Mouse (Mus musculus) MEL (cell line): ENCODE results near the gene Letmd1. TPM values are rescaled to one million over a fixed set of nuclear protein-coding genes. Genes with fewer than 3 reads are reported as not detected.

Experiments
- DNase-seq: peaks from one replicate; pipeline ENCODE4 v3.0.0; 2011; ENCODE audit warnings: low read depth, low spot score
- H3K27ac ChIP-seq: 2 replicates; pipeline ENCODE4 v1.5.1; 2012; ENCODE audit warnings: low read depth, mild to moderate bottlenecking, control low read depth, low read length, moderate library complexity; ENCODE audit not compliant: control insufficient read depth
- H3K27me3 ChIP-seq, 2 experiments: fragments of 150-350 bp in 1 of 2; sonication (generic) in 1 of 2; 2 replicates each; pipeline ENCODE4 v1.6.1; 2012; ENCODE audit warnings: low read length in 2 of 2, mild to moderate bottlenecking in 2 of 2, improper control_type of control experiment in 1 of 2, moderate library complexity in 1 of 2; ENCODE audit not compliant: insufficient read depth in 2 of 2, control insufficient read depth in 1 of 2
- H3K36me3 ChIP-seq, 2 experiments: 2 replicates each; pipeline ENCODE4 v1.6.1; 2012 to 2014; ENCODE audit warnings: low read length in 2 of 2, improper control_type of control experiment in 1 of 2, inconsistent platforms in 1 of 2, mild to moderate bottlenecking in 1 of 2; ENCODE audit not compliant: insufficient read depth in 2 of 2, control insufficient read depth in 1 of 2
- H3K4me1 ChIP-seq, 2 experiments: fragments of 150-350 bp in 1 of 2; sonication (generic) in 1 of 2; 2 replicates each; pipeline ENCODE4 v1.6.1; 2012; ENCODE audit warnings: low read length in 2 of 2, improper control_type of control experiment in 1 of 2, mild to moderate bottlenecking in 1 of 2; ENCODE audit not compliant: insufficient read depth in 2 of 2, control insufficient read depth in 1 of 2
- H3K4me3 ChIP-seq, 2 experiments: fragments of 150-350 bp in 1 of 2; sonication (generic) in 1 of 2; 2 replicates each; pipeline ENCODE4 v1.5.1; 2012; ENCODE audit warnings: low read depth in 2 of 2, low read length in 2 of 2, mild to moderate bottlenecking in 2 of 2, moderate library complexity in 2 of 2, control low read depth in 1 of 2, improper control_type of control experiment in 1 of 2; ENCODE audit not compliant: control insufficient read depth in 1 of 2, insufficient read depth in 1 of 2
- H3K79me2 ChIP-seq: 2 replicates; pipeline ENCODE4 v1.6.1; 2012; ENCODE audit warnings: mild to moderate bottlenecking, low read length, moderate library complexity; ENCODE audit not compliant: control insufficient read depth, poor library complexity, insufficient read depth
- H3K9ac ChIP-seq: 2 replicates; pipeline ENCODE4 v1.6.1; 2012; ENCODE audit warnings: low read depth, mild to moderate bottlenecking, control low read depth, low read length, moderate library complexity; ENCODE audit not compliant: control insufficient read depth, poor library complexity, severe bottlenecking
- H3K9me3 ChIP-seq: fragments of 150-350 bp; sonication (generic); replicated peaks from 2 replicates; pipeline ENCODE4 v1.6.1; 2012; ENCODE audit warnings: mild to moderate bottlenecking, low read length, improper control_type of control experiment, moderate library complexity; ENCODE audit not compliant: insufficient read depth
- BHLHE40 ChIP-seq: IDR thresholded peaks from 2 replicates; pipeline ENCODE4 v1.6.1; 2012; ENCODE audit warnings: low read depth, mild to moderate bottlenecking, inconsistent platforms, low read length, improper control_type of control experiment, borderline replicate concordance
- CTCF ChIP-seq, 3 experiments: IDR thresholded peaks in 2 of 3; conservative IDR thresholded peaks in 1 of 3; 2 replicates each; pipeline ENCODE4 v1.5.1; 2011 to 2012; ENCODE audit warnings: low read length in 3 of 3, low read depth in 2 of 3, mild to moderate bottlenecking in 2 of 3, improper control_type of control experiment in 1 of 3, inconsistent platforms in 1 of 3, mixed read lengths in 1 of 3, moderate library complexity in 1 of 3; ENCODE audit not compliant: control insufficient read depth in 1 of 3, insufficient read depth in 1 of 3, poor library complexity in 1 of 3, severe bottlenecking in 1 of 3
- E2F4 ChIP-seq: IDR thresholded peaks from 2 replicates; pipeline ENCODE4 v1.6.1; 2011; ENCODE audit warnings: low read depth, low read length, improper control_type of control experiment, borderline replicate concordance
- ETS1 ChIP-seq: IDR thresholded peaks from 2 replicates; pipeline ENCODE4 v1.6.1; 2012; ENCODE audit warnings: low read depth, mild to moderate bottlenecking, inconsistent platforms, low read length, improper control_type of control experiment, moderate library complexity
- MAFK ChIP-seq: IDR thresholded peaks from 2 replicates; pipeline ENCODE4 v1.6.1; 2011; ENCODE audit warnings: low read depth, mild to moderate bottlenecking, low read length, improper control_type of control experiment, borderline replicate concordance
- MXI1 ChIP-seq: IDR thresholded peaks from 2 replicates; pipeline ENCODE4 v1.6.1; 2011; ENCODE audit warnings: mild to moderate bottlenecking, low read depth, low read length, improper control_type of control experiment
- MYB ChIP-seq: IDR thresholded peaks from 2 replicates; pipeline ENCODE4 v1.6.1; 2011; ENCODE audit warnings: mild to moderate bottlenecking, low read depth, low read length, improper control_type of control experiment
- POLR2AphosphoS2 ChIP-seq: IDR thresholded peaks from 2 replicates; pipeline ENCODE4 v1.6.1; 2011; ENCODE audit warnings: low read length, improper control_type of control experiment
- RAD21 ChIP-seq: IDR thresholded peaks from 2 replicates; pipeline ENCODE4 v1.6.1; 2011; ENCODE audit warnings: mild to moderate bottlenecking, low read depth, low read length, improper control_type of control experiment
- RCOR1 ChIP-seq: IDR thresholded peaks from 2 replicates; pipeline ENCODE4 v1.6.1; 2012; ENCODE audit warnings: low read depth, mild to moderate bottlenecking, inconsistent platforms, low read length, improper control_type of control experiment
- SIN3A ChIP-seq: IDR thresholded peaks from 2 replicates; pipeline ENCODE4 v1.6.1; 2012; ENCODE audit warnings: low read length, improper control_type of control experiment, inconsistent platforms
- TBP ChIP-seq: IDR thresholded peaks from 2 replicates; pipeline ENCODE4 v1.8.0; 2011; ENCODE audit warnings: low read depth, low read length, improper control_type of control experiment
- TCF12 ChIP-seq: IDR thresholded peaks from 2 replicates; pipeline ENCODE4 v1.6.1; 2014; ENCODE audit warnings: low read depth, mild to moderate bottlenecking, inconsistent platforms, low read length, improper control_type of control experiment, moderate library complexity
- UBTF ChIP-seq: IDR thresholded peaks from 2 replicates; pipeline ENCODE4 v1.6.1; 2012; ENCODE audit warnings: low read depth, mild to moderate bottlenecking, inconsistent platforms, low read length, improper control_type of control experiment, moderate library complexity, borderline replicate concordance; ENCODE audit not compliant: insufficient read depth
- USF2 ChIP-seq, 2 experiments: IDR thresholded peaks; 2 replicates each; pipeline ENCODE4 v1.6.1; 2011 to 2012; ENCODE audit warnings: improper control_type of control experiment in 2 of 2, low read length in 2 of 2, borderline replicate concordance in 1 of 2, inconsistent platforms in 1 of 2, low read depth in 1 of 2, mild to moderate bottlenecking in 1 of 2; ENCODE audit not compliant: insufficient read depth in 1 of 2
- ZKSCAN1 ChIP-seq: IDR thresholded peaks from 2 replicates; pipeline ENCODE4 v1.6.1; 2012; ENCODE audit warnings: low read depth, mild to moderate bottlenecking, inconsistent platforms, low read length, improper control_type of control experiment, moderate library complexity
- ZNF384 ChIP-seq: IDR thresholded peaks from 2 replicates; pipeline ENCODE4 v1.6.1; 2012; ENCODE audit warnings: low read depth, mild to moderate bottlenecking, inconsistent platforms, low read length, improper control_type of control experiment
- polyA plus RNA-seq, 2 experiments: library from polyadenylated mRNA; stranded (reverse) in 1 of 2; unstranded in 1 of 2; fragments of >175 nt in 1 of 2; fragments of >200 nt in 1 of 2; gene quantifications; 2 replicates each; pipeline versions ENCODE4 v1.2.1 to v1.2.4; 2012; ENCODE audit warnings: low replicate concordance in 2 of 2, low read depth in 1 of 2; ENCODE audit not compliant: insufficient read length in 2 of 2, insufficient read depth in 1 of 2, missing spikeins in 1 of 2
- total RNA-seq: library from RNA; depleted of rRNA; stranded (reverse); fragments of 300-350 nt; gene quantifications from 2 replicates; pipeline ENCODE4 v1.2.3, GENCODE M21; 2012

Letmd1 gene
- total and polyA plus RNA-seq, 3 experiments = 38.8 to 277 (median 64.3) TPM

- TF ChIP-seq MYB (no peak), RAD21 (no peak), MXI1 (no peak), RCOR1 (no peak), ZNF384 (no peak), BHLHE40 (no peak), POLR2AphosphoS2 (no peak), SIN3A (no peak), CTCF (IDR thresholded peaks at IDR 0.05 in 2 of 3, conservative IDR thresholded peaks at IDR 0.05 in 1 of 3; ENCODE audit: control insufficient read depth in 1 of 3, insufficient read depth in 1 of 3, low read depth in 2 of 3, low read length in 3 of 3, poor library complexity in 1 of 3, severe bottlenecking in 1 of 3) (no peak)
- Histone ChIP-seq H3K27me3 (no peaks in the 10 kb centered on the region), H3K4me1 (peaks cover 0 to 10% of the 10 kb centered on the region in 2 experiments; a peak in 2 of 4 replicates), H3K36me3 (peaks cover 2 to 11% of the 10 kb centered on the region in 2 experiments; a peak in 3 of 4 replicates), H3K79me2 (peaks cover 2% of the 10 kb centered on the region), H3K4me3 (no peak overlapping the region), H3K9ac (no peak overlapping the region), H3K9me3 (no peaks in the 10 kb centered on the region), H3K27ac (no peak overlapping the region)
- DNase-seq = no peak
Observed at GRCm38 (mm10) chr15:100489263-100489662, 20.4 kb downstream of the Letmd1 start.

DNA sequence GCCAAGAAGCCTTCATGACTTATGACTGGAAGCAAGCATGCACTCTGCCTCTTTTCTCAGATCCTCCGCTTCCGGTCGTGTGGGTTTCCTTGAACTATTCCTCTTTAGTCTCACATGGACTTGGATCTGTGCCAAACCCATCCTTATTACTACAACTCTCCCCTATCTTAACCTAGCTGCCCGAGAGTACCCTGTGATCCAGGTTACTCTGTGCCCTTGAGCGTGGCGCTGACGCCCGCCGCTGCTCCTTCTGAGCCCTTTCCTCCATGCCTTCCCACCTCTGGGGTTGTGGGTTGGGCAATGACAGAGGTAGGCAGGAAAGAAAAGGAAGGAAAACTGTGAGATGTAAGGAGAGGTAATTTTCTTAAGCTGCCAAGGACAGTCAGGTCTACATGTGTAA, 23.1 kb downstream of the Letmd1 start:
- DNase-seq = no peak
- Histone ChIP-seq H3K9me3 (no peaks in the 10 kb centered on the region), H3K79me2 (peaks cover 8% of the 10 kb centered on the region), H3K4me3 (no peak overlapping the region)
- TF ChIP-seq MAFK (no peak), TCF12 (no peak), ETS1 (no peak), USF2 (IDR thresholded peaks at IDR 0.05; ENCODE audit: borderline replicate concordance in 1 of 2, insufficient read depth in 1 of 2, low read depth in 1 of 2, low read length in 2 of 2) (no peak), E2F4 (no peak), ZKSCAN1 (no peak), UBTF (no peak), TBP (no peak)
- TF ChIP-seq, all 39 proteins: peak for 0
- H3K27me3 ChIP-seq = no peaks in the 10 kb centered on the region
- H3K27ac ChIP-seq = no peak overlapping the region
- H3K36me3 ChIP-seq = peaks cover 0 to 14% of the 10 kb centered on the region in 2 experiments; a peak in 2 of 4 replicates
- H3K4me1 ChIP-seq = peaks cover 0 to 17% of the 10 kb centered on the region in 2 experiments; a peak in 2 of 4 replicates
- H3K9ac ChIP-seq = no peak overlapping the region
